Mouse (Mus musculus) intestine, postnatal 0 days (tissue): ENCODE data around the gene Atp6ap1l. TPM values are rescaled to one million over a fixed set of nuclear protein-coding genes. Genes with fewer than 3 reads are reported as not detected.

Experiments
- ATAC-seq: fragments of 200-750 bp; cut with Nextera tagmentation; 2 replicates; pipeline ENCODE4 v1.8.0; 2017; ENCODE audit warnings: mild to moderate bottlenecking, moderate TSS enrichment, moderate library complexity
- H3K27ac ChIP-seq: fragments of 300-500 bp; sonication (generic); 2 replicates; pipeline ENCODE4 v1.5.1; 2014; ENCODE audit warnings: mild to moderate bottlenecking, low read depth, low read length, moderate library complexity
- H3K27me3 ChIP-seq: fragments of 300-500 bp; sonication (generic); replicated peaks from 2 replicates; pipeline ENCODE4 v1.6.1; 2014; ENCODE audit warnings: low read length, mixed read lengths; ENCODE audit not compliant: control insufficient read depth, insufficient read depth
- H3K36me3 ChIP-seq: fragments of 300-500 bp; sonication (generic); 2 replicates; pipeline ENCODE4 v1.6.1; 2014; ENCODE audit warnings: mild to moderate bottlenecking, moderate library complexity; ENCODE audit not compliant: control insufficient read depth, insufficient read depth
- H3K4me1 ChIP-seq: fragments of 300-500 bp; sonication (generic); replicated peaks from 2 replicates; pipeline ENCODE4 v1.6.1; 2014; ENCODE audit warnings: antibody characterized with exemption, low read length, mixed read lengths; ENCODE audit not compliant: control insufficient read depth, insufficient read depth
- H3K4me2 ChIP-seq: fragments of 300-500 bp; sonication (generic); replicated peaks from 2 replicates; pipeline ENCODE4 v1.6.1; 2014; ENCODE audit warnings: low read depth, mild to moderate bottlenecking, moderate library complexity
- H3K4me3 ChIP-seq: fragments of 300-500 bp; sonication (generic); 2 replicates; pipeline ENCODE4 v1.5.1; 2014; ENCODE audit warnings: low read depth, low read length
- H3K9ac ChIP-seq: fragments of 300-500 bp; sonication (generic); 2 replicates; pipeline ENCODE4 v1.6.1; 2014; ENCODE audit warnings: mild to moderate bottlenecking, low read depth, low read length
- H3K9me3 ChIP-seq: fragments of 300-500 bp; sonication (generic); 2 replicates; pipeline ENCODE4 v1.6.1; 2016; ENCODE audit warnings: mixed run types; ENCODE audit not compliant: control insufficient read depth
- CTCF ChIP-seq: sonication (generic); IDR thresholded peaks from 2 replicates; pipeline ENCODE4 v1.5.1; 2016; ENCODE audit warnings: low read depth, mild to moderate bottlenecking, control low read depth, antibody characterized with exemption, moderate library complexity
- WGBS: fragments of 180-500 bp; shearing (Covaris S2); extraction: QIAGEN DNeasy Blood & Tissue Kit; methylation state at CpG from one replicate; pipeline ENCODE4 v1.1.7; 2014; 5-methylcytosine and 5-hydroxymethylcytosine counted together
- polyA plus RNA-seq: library from polyadenylated mRNA; unstranded; fragments of >200 nt; fragmentation: Nextera tagmentation; extraction: Ambion mirVana; gene quantifications from 2 replicates; pipeline ENCODE4 v1.2.1, GENCODE M21; 2015

The Atp6ap1l gene
- polyA plus RNA-seq, 1 experiment from 2014 or later, result not detected

- H3K4me3 ChIP-seq, result no peak overlapping the region
- H3K27ac ChIP-seq, result no peak overlapping the region
- WGBS, result 92% methylated on average over 3 of the region's 3 CpGs
- H3K9ac ChIP-seq, result no peak overlapping the region
- H3K4me2 ChIP-seq, result no peak overlapping the region
- no peaks in the 10 kb centered on the region for H3K36me3 ChIP-seq
- H3K4me1 ChIP-seq, result no peaks in the 10 kb centered on the region
- TF ChIP-seq CTCF, result no peak
- H3K9me3 ChIP-seq, result no peaks in the 10 kb centered on the region
- ATAC-seq, result no peak
- no peaks in the 10 kb centered on the region for H3K27me3 ChIP-seq
Measured at GRCm38 (mm10) chr13:90843412-90843811, 61.7 kb downstream of the Atp6ap1l start.

DNA sequence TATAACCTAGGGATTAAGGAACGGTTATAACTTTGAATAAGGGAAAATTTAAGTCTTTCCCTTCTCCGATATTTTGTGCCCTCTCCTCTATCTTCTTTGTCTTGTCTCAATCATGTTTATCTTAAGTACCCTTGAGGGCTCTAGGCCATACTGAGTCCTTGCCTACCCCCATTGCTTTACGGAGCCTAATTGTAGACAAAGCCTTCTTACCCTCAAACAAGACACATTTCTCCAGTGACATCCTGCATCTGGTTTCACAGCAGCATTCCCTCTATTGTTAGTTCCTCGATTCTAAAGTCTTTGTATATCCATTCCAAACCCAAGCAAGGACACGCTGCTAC is 64.0 kb downstream of the Atp6ap1l start:
- 46% methylated on average over 5 of the region's 5 CpGs for WGBS
- no peaks in the 10 kb centered on the region for H3K9me3 ChIP-seq
- 0 out of 2 replicates have a peak, but pooled peaks have one; percentile 12 for ATAC-seq
- TF ChIP-seq CTCF, result no peak
- H3K9ac ChIP-seq, result no peak overlapping the region
- no peak overlapping the region for H3K4me2 ChIP-seq
- no peaks in the 10 kb centered on the region for H3K4me1 ChIP-seq
- H3K4me3 ChIP-seq, result no peak overlapping the region
- no peak overlapping the region for H3K27ac ChIP-seq
- no peaks in the 10 kb centered on the region for H3K27me3 ChIP-seq
- H3K36me3 ChIP-seq, result no peaks in the 10 kb centered on the region

DNA sequence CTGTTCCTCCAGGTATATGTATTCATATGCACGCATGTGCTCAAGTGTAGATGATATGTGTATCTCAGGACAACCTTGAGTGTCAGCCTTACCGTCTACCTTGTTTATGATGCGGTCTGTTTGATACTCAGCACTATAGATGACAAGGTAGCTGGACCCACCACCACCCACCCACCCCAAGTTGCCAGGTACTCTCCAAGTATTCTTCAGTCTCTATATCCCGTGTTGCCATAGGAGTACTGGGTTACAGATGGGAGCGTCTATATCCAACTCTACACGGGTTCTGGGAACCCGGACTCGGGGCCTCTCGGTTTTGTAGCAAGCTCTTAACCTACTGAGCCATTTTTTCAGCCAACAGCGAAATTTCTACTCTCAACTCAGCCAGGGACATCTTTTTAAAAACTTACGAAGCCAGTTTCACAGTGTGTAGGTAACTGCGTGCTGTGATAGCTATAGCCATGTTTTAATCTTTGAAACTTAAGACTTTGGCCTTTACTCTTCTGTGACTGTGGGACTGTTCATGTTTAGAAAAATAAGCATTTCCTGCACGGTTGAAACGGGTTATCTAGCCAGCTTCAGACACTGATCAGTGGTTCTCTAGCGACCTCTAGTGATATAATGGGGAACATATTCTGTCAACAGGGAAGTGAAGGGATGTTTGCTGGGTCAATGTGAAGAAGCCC is 64.5 kb downstream of the Atp6ap1l start:
- Histone ChIP-seq H3K9ac (no peak overlapping the region), H3K27ac (no peak overlapping the region), H3K4me2 (peak overlapping the region; percentile 24; the same call in 1 of the 2 replicates), H3K4me1 (no peaks in the 10 kb centered on the region), H3K4me3 (no peak overlapping the region), H3K36me3 (no peaks in the 10 kb centered on the region), H3K9me3 (no peaks in the 10 kb centered on the region), H3K27me3 (no peaks in the 10 kb centered on the region)
- 43% methylated on average over 15 of the region's 15 CpGs for WGBS
- ATAC-seq, result peak; percentile 95
- peak; percentile 97 for TF ChIP-seq CTCF

DNA sequence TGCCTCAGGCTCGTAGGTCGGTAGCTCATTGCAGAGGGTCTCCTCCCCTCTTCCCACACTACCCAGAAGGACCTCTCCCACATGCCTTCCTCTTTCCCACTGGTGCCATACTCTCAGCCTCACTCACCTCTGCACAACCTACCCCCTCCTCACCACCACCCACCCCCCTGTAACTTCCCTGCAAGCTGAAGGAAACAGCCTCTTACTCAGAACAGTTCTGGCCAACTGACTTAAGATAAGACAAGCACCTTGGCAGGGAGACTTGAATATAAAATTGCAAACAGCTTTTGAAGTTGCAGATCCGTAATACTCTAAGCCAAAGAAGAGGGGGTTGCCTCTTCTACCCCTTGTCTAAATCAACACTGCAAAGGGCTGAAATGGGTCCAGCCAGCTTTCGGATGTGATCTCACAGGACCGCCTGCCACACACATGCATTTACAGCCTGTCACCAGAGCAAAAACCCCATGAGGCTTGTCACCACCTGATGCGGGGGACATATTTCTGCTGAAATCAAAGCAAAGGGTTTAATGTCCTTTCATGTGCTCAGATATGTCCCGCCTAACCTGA is 71.4 kb downstream of the Atp6ap1l start:
- Histone ChIP-seq H3K4me1 (no peaks in the 10 kb centered on the region), H3K4me2 (no peak overlapping the region), H3K36me3 (no peaks in the 10 kb centered on the region), H3K27me3 (no peaks in the 10 kb centered on the region), H3K4me3 (no peak overlapping the region), H3K9me3 (no peaks in the 10 kb centered on the region), H3K27ac (no peak overlapping the region), H3K9ac (no peak overlapping the region)
- 86% methylated on average over 7 of the region's 7 CpGs for WGBS
- no peak for TF ChIP-seq CTCF
- no peak for ATAC-seq

Other genes with a start within 250 kb of the Atp6ap1l start
- 200 and 221 TPM in 2 replicates for gene Rps23, start 17.6 kb upstream of the Atp6ap1l start, polyA plus RNA-seq